Mouse (Mus musculus) right cerebral cortex, postnatal 36 days (tissue): ENCODE measurements at regions not wholly inside any gene's neighbourhood (a gene's known extent, or its start where the extent isn't known, plus 50 kb on each side); places are given as distances from the start of the nearest gene placed in this dataset.

Experiments
- DNase-seq, 2 experiments: peaks; one replicate each; pipeline ENCODE4 v3.0.0; 2022; ENCODE audit warnings: low spot score in 2 of 2, mixed read lengths in 1 of 2

GRCm38 (mm10) chr2:178596312-178597083 lies 166.2 kb downstream of the Cdh26 start:
- DNase-seq = no peak

GRCm38 (mm10) chr2:178597084-178597470 lies 166.7 kb downstream of the Cdh26 start:
- DNase-seq = no peak

- DNase-seq = no peak
These were observed 168.0 kb downstream of the Cdh26 start for GRCm38 (mm10) chr2:178598371-178598770.

GRCm38 (mm10) chr2:178598836-178599235 lies 168.5 kb downstream of the Cdh26 start:
- DNase-seq = no peak

GRCm38 (mm10) chr2:178603443-178603842 lies 173.1 kb downstream of the Cdh26 start:
- DNase-seq = no peak

GRCm38 (mm10) chr2:178606733-178607132 lies 176.4 kb downstream of the Cdh26 start:
- no peak for DNase-seq

GRCm38 (mm10) chr2:178610211-178610975 lies 180.1 kb downstream of the Cdh26 start:
- no peak for DNase-seq

GRCm38 (mm10) chr2:178614761-178615160 lies 184.4 kb downstream of the Cdh26 start:
- DNase-seq = no peak

GRCm38 (mm10) chr2:178622801-178623200 lies 192.5 kb downstream of the Cdh26 start:
- DNase-seq = no peak

GRCm38 (mm10) chr2:178624475-178624874 lies 194.1 kb downstream of the Cdh26 start:
- no peak for DNase-seq

GRCm38 (mm10) chr2:178624907-178625306 lies 194.6 kb downstream of the Cdh26 start:
- DNase-seq = no peak

GRCm38 (mm10) chr2:178629756-178630155 lies 199.4 kb downstream of the Cdh26 start:
- DNase-seq = peak; percentile 23 to 39

- DNase-seq = no peak
These were observed 200.2 kb downstream of the Cdh26 start for GRCm38 (mm10) chr2:178630511-178630910.

GRCm38 (mm10) chr2:178631336-178631735 lies 201.0 kb downstream of the Cdh26 start:
- DNase-seq = no peak

GRCm38 (mm10) chr2:178631966-178632365 lies 201.6 kb downstream of the Cdh26 start:
- no peak for DNase-seq

GRCm38 (mm10) chr2:178632831-178633585 lies 202.7 kb downstream of the Cdh26 start:
- no peak for DNase-seq

GRCm38 (mm10) chr2:178634116-178634515 lies 203.8 kb downstream of the Cdh26 start:
- DNase-seq = no peak

- DNase-seq = no peak
These were observed 205.4 kb downstream of the Cdh26 start for GRCm38 (mm10) chr2:178635685-178636084.

- DNase-seq = no peak
These were observed 206.6 kb downstream of the Cdh26 start for GRCm38 (mm10) chr2:178636901-178637300.

GRCm38 (mm10) chr2:178642137-178643052 lies 212.1 kb downstream of the Cdh26 start:
- DNase-seq = no peak

- no peak for DNase-seq
These were observed 212.7 kb downstream of the Cdh26 start for GRCm38 (mm10) chr2:178643053-178643402.
